Mouse (Mus musculus) cerebellum, adult 2 months (tissue): Measurements from ENCODE around the gene Stim2.

Experiments used
- CTCF ChIP-seq: fragments of 200-500 bp; IDR thresholded peaks from 2 replicates; pipeline ENCODE4 v1.5.1; 2011; ENCODE audit warnings: low read depth, mild to moderate bottlenecking, control low read depth, low read length, moderate library complexity, borderline replicate concordance; ENCODE audit not compliant: insufficient read depth
- POLR2A ChIP-seq: fragments of 200-500 bp; IDR thresholded peaks from 2 replicates; pipeline ENCODE4 v1.6.1; 2011; ENCODE audit warnings: low read length, control low read depth, borderline replicate concordance; ENCODE audit not compliant: insufficient read depth

GRCm38 (mm10) chr5:54159156-54159793 lies 161.0 kb downstream of the Stim2 start:
- TF ChIP-seq CTCF (no peak), POLR2A (no peak)
